Mouse (Mus musculus) stomach, embryonic 15.5 days (tissue): ENCODE measurements at regions not wholly inside any gene's neighbourhood (a gene's known extent, or its start where the extent isn't known, plus 50 kb on each side); places are given as distances from the start of the nearest gene placed in this dataset.
A peak's percentile ranks its signal among the peaks of the same experiment; 100 is the strongest.

Experiments used
- ATAC-seq: fragments of 200-750 bp; cut with Nextera tagmentation; 2 replicates; pipeline ENCODE4 v1.8.0; 2017; ENCODE audit warnings: low read depth, moderate number of reproducible peaks, moderate TSS enrichment; ENCODE audit not compliant: insufficient read depth, low FRiP score
- H3K27ac ChIP-seq: fragments of 300-500 bp; sonication (generic); 2 replicates; pipeline ENCODE4 v1.5.1; 2015; ENCODE audit warnings: mild to moderate bottlenecking, inconsistent platforms
- H3K27me3 ChIP-seq: fragments of 300-500 bp; sonication (generic); replicated peaks from 2 replicates; pipeline ENCODE4 v1.6.1; 2015; ENCODE audit warnings: inconsistent platforms
- H3K36me3 ChIP-seq: fragments of 300-500 bp; sonication (generic); 2 replicates; pipeline ENCODE4 v1.6.1; 2015; ENCODE audit warnings: inconsistent platforms
- H3K4me1 ChIP-seq: fragments of 300-500 bp; sonication (generic); 2 replicates; pipeline ENCODE4 v1.6.1; 2015; ENCODE audit warnings: inconsistent platforms
- H3K4me2 ChIP-seq: fragments of 300-500 bp; sonication (generic); 2 replicates; pipeline ENCODE4 v1.6.1; 2015; ENCODE audit warnings: mild to moderate bottlenecking, inconsistent platforms
- H3K4me3 ChIP-seq: fragments of 300-500 bp; sonication (generic); replicated peaks from 2 replicates; pipeline ENCODE4 v1.5.1; 2015; ENCODE audit warnings: inconsistent platforms
- H3K9ac ChIP-seq: fragments of 300-500 bp; sonication (generic); 2 replicates; pipeline ENCODE4 v1.6.1; 2015; ENCODE audit warnings: inconsistent platforms
- H3K9me3 ChIP-seq: fragments of 300-500 bp; sonication (generic); 2 replicates; pipeline ENCODE4 v1.6.1; 2016; ENCODE audit warnings: inconsistent platforms
- WGBS: fragments of 180-500 bp; shearing (Covaris S2); methylation state at CpG from one replicate; pipeline ENCODE4 v1.1.7; 2015; 5-methylcytosine and 5-hydroxymethylcytosine counted together

- Histone ChIP-seq H3K9ac (no peak overlapping the region), H3K4me2 (no peak overlapping the region), H3K4me1 (no peaks in the 10 kb centered on the region), H3K9me3 (no peaks in the 10 kb centered on the region), H3K4me3 (no peak overlapping the region), H3K27me3 (no peaks in the 10 kb centered on the region), H3K36me3 (no peaks in the 10 kb centered on the region), H3K27ac (no peak overlapping the region)
- WGBS = 89% methylated on average over 6 of the region's 6 CpGs
- no peak for ATAC-seq
Measured at GRCm38 (mm10) chr12:71400201-71400600, 90.5 kb downstream of the Dact1 start.

GRCm38 (mm10) chr12:71401621-71402416 is 92.1 kb downstream of the Dact1 start:
- Histone ChIP-seq H3K4me1 (no peaks in the 10 kb centered on the region), H3K4me3 (no peak overlapping the region), H3K27me3 (no peaks in the 10 kb centered on the region), H3K9ac (no peak overlapping the region), H3K36me3 (no peaks in the 10 kb centered on the region), H3K27ac (no peak overlapping the region), H3K9me3 (no peaks in the 10 kb centered on the region), H3K4me2 (no peak overlapping the region)
- WGBS = 33% methylated on average over 6 of the region's 6 CpGs
- no peak for ATAC-seq

- Histone ChIP-seq H3K4me3 (no peak overlapping the region), H3K36me3 (no peaks in the 10 kb centered on the region), H3K9ac (no peak overlapping the region), H3K4me2 (no peak overlapping the region), H3K9me3 (no peaks in the 10 kb centered on the region), H3K27me3 (no peaks in the 10 kb centered on the region), H3K27ac (no peak overlapping the region), H3K4me1 (no peaks in the 10 kb centered on the region)
- ATAC-seq = no peak
- 26% methylated on average over 3 of the region's 3 CpGs for WGBS
Measured at GRCm38 (mm10) chr12:71407294-71407693, 97.6 kb downstream of the Dact1 start.

GRCm38 (mm10) chr12:71408396-71409050 is 98.8 kb downstream of the Dact1 start:
- H3K9ac ChIP-seq = no peak overlapping the region
- 70% methylated on average over 3 of the region's 3 CpGs for WGBS
- H3K4me1 ChIP-seq = no peaks in the 10 kb centered on the region
- H3K27me3 ChIP-seq = no peaks in the 10 kb centered on the region
- H3K36me3 ChIP-seq = no peaks in the 10 kb centered on the region
- H3K4me3 ChIP-seq = no peak overlapping the region
- no peak overlapping the region for H3K27ac ChIP-seq
- H3K4me2 ChIP-seq = no peak overlapping the region
- no peak for ATAC-seq
- no peaks in the 10 kb centered on the region for H3K9me3 ChIP-seq

GRCm38 (mm10) chr12:71412331-71412730 is 102.6 kb downstream of the Dact1 start:
- no peak overlapping the region for H3K4me2 ChIP-seq
- H3K9ac ChIP-seq = no peak overlapping the region
- no peaks in the 10 kb centered on the region for H3K4me1 ChIP-seq
- 87% methylated on average over 3 of the region's 3 CpGs for WGBS
- H3K4me3 ChIP-seq = no peak overlapping the region
- H3K9me3 ChIP-seq = no peaks in the 10 kb centered on the region
- no peaks in the 10 kb centered on the region for H3K36me3 ChIP-seq
- no peaks in the 10 kb centered on the region for H3K27me3 ChIP-seq
- ATAC-seq = no peak
- H3K27ac ChIP-seq = no peak overlapping the region

GRCm38 (mm10) chr12:71416968-71417367 is 107.3 kb downstream of the Dact1 start:
- H3K4me2 ChIP-seq = no peak overlapping the region
- no peak for ATAC-seq
- H3K27ac ChIP-seq = no peak overlapping the region
- H3K4me3 ChIP-seq = no peak overlapping the region
- no peaks in the 10 kb centered on the region for H3K27me3 ChIP-seq
- no peak overlapping the region for H3K9ac ChIP-seq
- 79% methylated on average over 2 of the region's 2 CpGs for WGBS
- H3K36me3 ChIP-seq = no peaks in the 10 kb centered on the region
- H3K9me3 ChIP-seq = no peaks in the 10 kb centered on the region
- H3K4me1 ChIP-seq = no peaks in the 10 kb centered on the region

- H3K27ac ChIP-seq = no peak overlapping the region
- 53% methylated on average over 7 of the region's 7 CpGs for WGBS
- H3K36me3 ChIP-seq = no peaks in the 10 kb centered on the region
- no peak for ATAC-seq
- H3K4me3 ChIP-seq = no peak overlapping the region
- no peaks in the 10 kb centered on the region for H3K4me1 ChIP-seq
- no peak overlapping the region for H3K9ac ChIP-seq
- no peaks in the 10 kb centered on the region for H3K9me3 ChIP-seq
- no peaks in the 10 kb centered on the region for H3K27me3 ChIP-seq
- no peak overlapping the region for H3K4me2 ChIP-seq
Measured at GRCm38 (mm10) chr12:71418186-71418585, 108.5 kb downstream of the Dact1 start.

GRCm38 (mm10) chr12:71419161-71419560 is 109.5 kb downstream of the Dact1 start:
- no peaks in the 10 kb centered on the region for H3K9me3 ChIP-seq
- 72% methylated on average over 4 of the region's 4 CpGs for WGBS
- H3K4me2 ChIP-seq = no peak overlapping the region
- H3K9ac ChIP-seq = no peak overlapping the region
- H3K4me1 ChIP-seq = no peaks in the 10 kb centered on the region
- no peak overlapping the region for H3K4me3 ChIP-seq
- H3K36me3 ChIP-seq = no peaks in the 10 kb centered on the region
- no peak overlapping the region for H3K27ac ChIP-seq
- no peak for ATAC-seq
- H3K27me3 ChIP-seq = no peaks in the 10 kb centered on the region

GRCm38 (mm10) chr12:71426023-71426719 is 116.5 kb downstream of the Dact1 start:
- 24% methylated on average over 10 of the region's 10 CpGs for WGBS
- no peak overlapping the region for H3K4me2 ChIP-seq
- no peaks in the 10 kb centered on the region for H3K4me1 ChIP-seq
- ATAC-seq = peak; percentile 68; the same call in 1 of the 2 replicates
- H3K36me3 ChIP-seq = no peaks in the 10 kb centered on the region
- H3K9ac ChIP-seq = no peak overlapping the region
- H3K4me3 ChIP-seq = no peak overlapping the region
- H3K27ac ChIP-seq = no peak overlapping the region; the same call in 1 of the 2 replicates
- H3K27me3 ChIP-seq = no peaks in the 10 kb centered on the region
- H3K9me3 ChIP-seq = no peaks in the 10 kb centered on the region

GRCm38 (mm10) chr12:71427974-71428373 is 118.3 kb downstream of the Dact1 start:
- no peak overlapping the region for H3K4me2 ChIP-seq
- H3K36me3 ChIP-seq = no peaks in the 10 kb centered on the region
- no peaks in the 10 kb centered on the region for H3K27me3 ChIP-seq
- WGBS = 59% methylated on average over 2 of the region's 2 CpGs
- no peak overlapping the region for H3K4me3 ChIP-seq
- 0 out of 2 replicates have a peak, but pooled peaks cover under 1% of the 10 kb centered on the region for H3K4me1 ChIP-seq
- H3K9me3 ChIP-seq = no peaks in the 10 kb centered on the region
- no peak for ATAC-seq
- H3K9ac ChIP-seq = no peak overlapping the region
- no peak overlapping the region for H3K27ac ChIP-seq

- 37% methylated on average over 13 of the region's 13 CpGs for WGBS
- ATAC-seq = no peak
- Histone ChIP-seq H3K9me3 (no peaks in the 10 kb centered on the region), H3K36me3 (no peaks in the 10 kb centered on the region), H3K4me2 (no peak overlapping the region), H3K27me3 (no peaks in the 10 kb centered on the region), H3K9ac (no peak overlapping the region), H3K4me1 (0 out of 2 replicates have a peak, but pooled peaks cover 12% of the 10 kb centered on the region), H3K27ac (no peak overlapping the region), H3K4me3 (no peak overlapping the region)
Measured at GRCm38 (mm10) chr12:71429561-71430200, 120.0 kb downstream of the Dact1 start.
